Mouse (Mus musculus) liver, adult 2 months (tissue): Measurements from ENCODE around the gene Trim2.

Experiments
- CTCF ChIP-seq: fragments of 200-500 bp; IDR thresholded peaks from 2 replicates; pipeline ENCODE4 v1.5.1; 2011; ENCODE audit warnings: low read depth, low read length, control low read depth
- POLR2A ChIP-seq: fragments of 200-500 bp; IDR thresholded peaks from 2 replicates; pipeline ENCODE4 v1.6.1; 2011; ENCODE audit warnings: low read length, control low read depth; ENCODE audit not compliant: insufficient read depth; ENCODE audit errors: extremely low read depth

GRCm38 (mm10) chr3:84262804-84263203 is 43.9 kb downstream of the Trim2 start:
- TF ChIP-seq POLR2A (no peak), CTCF (no peak)
